Mouse (Mus musculus) bone marrow macrophage, adult 2 months (primary cell): Measurements from ENCODE around the gene Tfap2d.

ENCODE experiments used
- CTCF ChIP-seq: IDR thresholded peaks from 2 replicates; pipeline ENCODE4 v1.5.1; 2012; ENCODE audit warnings: low read depth, mild to moderate bottlenecking, low read length, moderate library complexity
- POLR2A ChIP-seq: IDR thresholded peaks from 2 replicates; pipeline ENCODE4 v1.6.1; 2012; ENCODE audit warnings: mild to moderate bottlenecking, low read depth, low read length, borderline replicate concordance

DNA sequence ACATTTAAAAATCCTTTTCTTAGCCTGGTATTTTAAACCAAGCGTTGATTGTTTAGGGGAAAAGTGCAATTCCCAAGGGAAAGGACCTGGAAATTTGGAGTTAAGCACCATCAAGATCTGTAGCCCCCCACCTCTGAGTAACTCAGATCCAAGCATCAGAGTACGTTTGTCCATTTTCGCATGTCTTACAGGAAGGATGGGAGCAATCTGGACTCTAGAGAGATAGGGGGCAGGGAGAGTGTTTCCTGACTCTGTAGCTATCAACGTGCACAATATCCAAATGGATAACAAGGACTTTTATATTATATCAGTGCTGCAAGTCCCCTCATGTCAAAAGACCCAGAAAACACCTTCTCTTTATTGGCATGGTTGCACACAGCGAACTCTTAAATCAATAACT lies 7.4 kb downstream of the Tfap2d start:
- TF ChIP-seq CTCF (no peak), POLR2A (no peak)
